Mouse (Mus musculus): ENCODE results near the gene Plcb2.

Plcb2 gene

GRCm38 (mm10) chr2:118658457-118658856, 69.8 kb downstream of the Plcb2 start:
- DNase-seq (ENCODE audit: low spot score): no peak
